Mouse (Mus musculus) ZHBTc4 (cell line): ENCODE measurements at regions not wholly inside any gene's neighbourhood (a gene's known extent, or its start where the extent isn't known, plus 50 kb on each side); places are given as distances from the start of the nearest gene placed in this dataset.
A peak's percentile ranks its signal among the peaks of the same experiment; 100 is the strongest.

Source experiments
- DNase-seq: peaks from one replicate; pipeline ENCODE4 v3.0.0-alpha.2; 2011; ENCODE audit warnings: low read depth, low spot score

- DNase-seq: no peak
Measured at GRCm38 (mm10) chr14:105841888-105842287, 54.7 kb downstream of the Spry2 start.

- DNase-seq: no peak
Measured at GRCm38 (mm10) chr14:105837533-105837932, 59.1 kb downstream of the Spry2 start.

- DNase-seq: peak; percentile 39
Measured at GRCm38 (mm10) chr14:105830701-105831100, 65.9 kb downstream of the Spry2 start.

GRCm38 (mm10) chr14:105830301-105830700 lies 66.3 kb downstream of the Spry2 start:
- no peak for DNase-seq

DNA sequence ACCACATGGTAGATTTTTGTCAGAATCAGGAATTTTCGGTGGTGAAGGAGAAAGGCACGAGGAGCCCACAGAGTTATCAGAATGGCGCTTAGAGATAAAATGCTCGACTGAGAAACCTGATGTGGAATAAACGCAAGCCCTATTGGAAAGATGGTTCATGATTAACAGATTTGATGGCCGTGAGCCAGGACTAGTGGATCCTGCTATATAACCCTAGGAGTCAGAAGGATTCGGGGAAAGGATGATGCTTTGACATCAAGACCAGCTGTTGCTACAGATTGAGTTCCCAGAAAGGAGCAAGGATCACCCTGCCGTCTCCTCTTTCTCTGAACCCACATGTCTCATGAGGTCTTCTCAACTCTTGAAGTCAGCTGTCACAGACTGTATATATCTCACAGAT lies 73.5 kb downstream of the Spry2 start:
- DNase-seq: no peak

- DNase-seq: no peak
Measured at GRCm38 (mm10) chr14:105822653-105823052, 74.0 kb downstream of the Spry2 start.

GRCm38 (mm10) chr14:105819534-105819933 lies 77.1 kb downstream of the Spry2 start:
- DNase-seq: peak; percentile 47

- no peak for DNase-seq
Measured at GRCm38 (mm10) chr14:105818841-105819240, 77.8 kb downstream of the Spry2 start.

DNA sequence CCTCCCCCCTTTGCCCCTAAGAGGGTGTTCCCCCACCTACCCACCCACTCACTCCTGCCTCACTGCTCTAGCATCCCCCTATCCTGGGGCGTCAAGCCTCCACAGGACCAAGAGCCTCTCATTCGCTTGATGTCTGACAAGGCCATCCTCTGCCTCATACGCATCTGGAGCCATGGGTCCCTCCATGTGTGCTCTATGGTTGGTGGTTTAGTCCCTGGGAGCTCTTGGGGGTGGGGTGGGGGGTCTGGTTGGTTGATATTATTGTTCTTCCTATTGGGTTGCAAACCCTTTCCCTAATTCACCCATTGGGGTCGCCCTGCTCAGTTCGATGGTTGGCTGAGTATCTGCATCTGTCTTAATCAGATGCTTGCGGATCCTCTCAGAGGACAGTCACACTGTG lies 79.1 kb downstream of the Spry2 start:
- no peak for DNase-seq

DNA sequence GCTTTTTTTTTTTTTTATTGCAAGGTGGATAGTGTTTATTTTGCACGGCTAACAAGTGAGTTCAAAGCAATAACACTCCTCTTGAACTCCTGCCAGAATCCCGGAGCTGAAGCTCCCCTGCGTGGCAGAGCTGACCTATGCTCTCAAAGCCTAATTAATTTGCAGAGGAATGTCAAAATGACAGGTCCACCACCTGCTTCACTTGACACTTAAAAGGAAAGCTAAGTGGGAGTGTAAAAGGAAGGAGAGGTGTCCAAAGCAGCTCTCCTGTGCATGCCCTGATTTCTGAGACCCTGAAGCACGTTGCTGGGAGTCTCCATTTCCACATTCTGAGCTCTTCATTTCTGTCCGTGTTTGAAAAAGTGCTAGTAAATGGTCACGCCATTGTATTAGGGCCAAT lies 80.8 kb downstream of the Spry2 start:
- no peak for DNase-seq

- peak; percentile 26 for DNase-seq
Measured at GRCm38 (mm10) chr14:105815281-105815680, 81.3 kb downstream of the Spry2 start.

DNA sequence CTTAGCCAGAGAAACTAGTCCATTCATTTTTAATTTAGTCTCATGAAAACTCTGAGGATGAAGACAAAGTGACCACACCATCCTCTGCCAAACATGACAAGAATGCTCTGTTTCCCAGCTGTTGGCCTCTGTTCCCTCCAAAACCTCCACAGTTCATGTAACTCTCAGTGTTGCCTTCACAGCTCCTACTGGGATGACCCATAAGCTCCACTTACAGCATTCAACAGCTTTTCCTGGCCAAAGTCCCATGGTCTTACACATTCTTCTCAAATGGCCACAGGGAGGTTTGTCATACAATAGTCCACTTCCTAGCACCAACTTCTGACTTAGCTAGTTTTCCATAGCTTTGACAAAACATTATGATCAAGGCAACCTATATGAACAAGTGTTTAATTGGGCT lies 83.0 kb downstream of the Spry2 start:
- DNase-seq: no peak

DNA sequence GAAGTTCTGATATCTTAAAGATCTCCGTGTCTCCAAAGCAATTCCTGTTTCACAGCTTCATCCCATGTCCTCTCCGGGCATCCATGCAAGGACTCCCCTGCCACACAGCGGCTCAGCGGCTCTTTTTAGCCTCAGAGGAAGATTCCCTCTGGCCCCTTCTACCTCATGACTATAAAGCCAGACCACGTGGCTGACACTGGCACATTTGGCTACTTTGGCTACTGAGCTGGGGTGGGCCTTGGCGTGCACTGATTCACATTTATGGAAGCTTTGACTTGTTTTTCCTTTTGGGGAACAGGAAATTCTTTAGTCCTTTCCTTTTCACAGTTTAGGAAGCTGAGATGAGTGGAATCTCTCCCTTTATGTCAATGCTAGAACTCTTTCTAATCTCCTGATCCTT lies 83.5 kb downstream of the Spry2 start:
- no peak for DNase-seq

DNA sequence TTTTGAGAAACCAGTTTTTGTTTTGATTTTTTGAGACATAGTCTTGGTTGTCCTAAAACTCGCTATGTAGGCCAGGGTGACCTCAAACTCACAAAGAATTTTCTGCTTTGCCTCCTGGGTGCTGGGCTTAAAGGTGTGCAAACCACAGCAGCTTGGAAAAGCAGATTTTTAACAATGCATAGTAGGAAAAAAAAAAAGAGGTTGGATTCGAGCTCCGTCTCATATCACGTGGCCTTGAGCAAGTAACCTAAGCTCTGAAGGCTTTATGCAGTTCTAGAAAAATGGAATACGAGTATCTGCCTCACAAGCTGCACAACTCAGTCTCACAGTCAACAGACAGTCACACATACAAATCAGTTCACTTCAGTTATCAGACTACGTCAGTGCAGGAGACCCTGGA lies 90.9 kb downstream of the Spry2 start:
- no peak for DNase-seq

DNA sequence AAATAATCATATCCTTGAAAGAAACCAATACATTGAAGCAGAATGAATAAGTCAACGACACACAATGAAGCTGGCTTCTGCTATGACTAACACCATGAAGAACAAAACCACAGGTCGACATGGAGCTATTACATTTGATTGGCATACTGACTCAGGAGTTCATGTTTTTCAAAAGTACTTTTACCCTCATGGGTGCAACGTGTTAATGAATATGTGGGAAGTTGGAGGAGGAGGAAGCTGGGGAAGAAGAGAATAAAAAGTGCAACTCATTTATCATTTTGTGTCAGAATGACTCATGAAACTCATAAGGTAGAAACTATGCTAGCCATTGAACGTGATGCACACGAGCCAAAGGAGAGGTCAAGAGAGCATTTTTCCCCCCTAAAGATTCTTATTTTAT lies 91.3 kb downstream of the Spry2 start:
- no peak for DNase-seq

DNA sequence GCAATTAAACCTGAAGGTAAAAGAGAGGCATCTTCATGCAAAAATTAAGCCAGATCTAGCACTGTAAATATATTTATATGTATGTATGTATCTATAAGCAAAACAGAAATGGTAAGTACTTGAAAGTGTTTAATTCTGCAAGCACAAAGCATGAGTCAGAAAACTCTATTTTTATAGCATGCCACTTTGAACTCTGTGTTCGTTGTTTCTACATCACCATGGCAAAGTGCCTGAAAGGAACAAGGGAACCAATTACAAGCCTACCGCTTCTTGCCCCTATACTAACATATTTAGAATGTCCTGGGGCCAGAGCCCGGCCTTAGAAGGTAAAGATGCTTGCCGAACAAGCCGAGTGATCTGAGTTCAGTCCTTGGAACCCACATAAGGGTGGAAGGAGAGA lies 91.9 kb downstream of the Spry2 start:
- no peak for DNase-seq

DNA sequence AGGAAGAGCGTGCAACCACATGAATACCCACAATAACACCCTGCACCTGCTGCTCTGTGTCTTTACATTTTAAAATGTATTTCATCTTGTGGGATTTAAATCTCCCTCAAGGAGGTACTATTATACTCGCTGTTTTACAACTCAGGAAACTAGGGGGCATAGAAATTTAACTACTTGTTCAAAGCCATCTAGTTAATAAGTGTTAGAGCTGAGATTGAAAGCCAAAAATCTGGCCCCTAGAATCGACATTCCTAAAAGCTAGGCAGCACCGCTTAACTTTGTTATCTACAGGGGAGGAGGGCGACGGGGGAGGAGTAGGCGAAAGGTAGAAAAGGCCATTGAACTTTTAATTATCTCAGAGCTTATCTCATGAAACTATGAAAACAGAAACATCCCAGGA lies 93.3 kb downstream of the Spry2 start:
- DNase-seq: no peak

GRCm38 (mm10) chr14:105802529-105803280 lies 93.9 kb downstream of the Spry2 start:
- DNase-seq: peak; percentile 36

- DNase-seq: no peak
Measured at GRCm38 (mm10) chr14:105800142-105800925, 96.3 kb downstream of the Spry2 start.

GRCm38 (mm10) chr14:105799401-105799861 lies 97.2 kb downstream of the Spry2 start:
- no peak for DNase-seq

DNA sequence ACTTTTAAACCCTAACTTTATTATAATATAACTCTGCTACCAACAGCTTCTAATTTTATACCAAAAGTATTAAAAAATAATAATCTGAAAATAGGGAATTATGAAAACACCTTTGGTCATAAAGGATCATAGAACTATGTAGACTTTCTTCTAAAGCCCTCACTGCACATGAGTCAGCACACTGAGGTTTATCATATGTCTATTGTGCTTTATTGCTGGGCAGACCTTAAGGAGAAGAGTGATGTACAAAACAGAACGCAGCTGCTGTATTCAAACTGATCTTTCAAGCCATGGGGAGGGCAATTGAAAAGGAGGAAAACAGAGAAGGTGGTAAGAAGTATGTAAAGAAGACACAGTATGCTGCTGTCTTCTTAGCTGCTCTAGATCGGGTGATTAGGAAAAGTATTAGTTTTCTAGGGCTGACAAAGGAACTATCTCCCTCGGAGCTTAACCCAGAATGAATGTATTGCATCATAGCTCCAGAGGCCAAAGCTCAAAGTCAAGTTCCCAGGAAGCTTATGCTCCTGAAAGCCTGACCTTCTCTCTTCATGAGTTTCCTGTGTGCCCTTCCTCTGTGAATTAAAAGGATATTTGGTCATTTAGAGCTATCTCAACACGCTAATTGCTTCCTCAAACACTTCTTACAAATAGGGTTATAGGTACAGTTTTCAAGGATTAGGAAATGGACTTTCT lies 103.5 kb downstream of the Spry2 start:
- DNase-seq: no peak

- peak; percentile 12 for DNase-seq
Measured at GRCm38 (mm10) chr14:105790441-105790840, 106.2 kb downstream of the Spry2 start.
